Mouse (Mus musculus) forebrain, postnatal 0 days (tissue): ENCODE data around the gene Pgam2. TPM values are rescaled to one million over a fixed set of nuclear protein-coding genes. Genes with fewer than 3 reads are reported as not detected.
"Not testable (repeated sequence)": the region's sequence is repeated elsewhere in the genome, so short reads cannot be mapped to it uniquely, and the experiment has no call there.

Source experiments
- ATAC-seq: fragments of 200-750 bp; cut with Nextera tagmentation; 2 replicates; pipeline ENCODE4 v1.8.0; 2017; ENCODE audit warnings: mild to moderate bottlenecking, moderate library complexity
- DNase-seq: peaks from one replicate; pipeline ENCODE4 v3.0.0-alpha.2; 2015
- H3K27ac ChIP-seq: fragments of 300-500 bp; sonication (generic); 2 replicates; pipeline ENCODE4 v1.5.1; 2014; ENCODE audit warnings: low read depth, mild to moderate bottlenecking, antibody characterized with exemption, low read length, moderate library complexity, mixed read lengths
- H3K27me3 ChIP-seq: fragments of 300-500 bp; sonication (generic); 2 replicates; pipeline ENCODE4 v1.6.1; 2014; ENCODE audit warnings: mild to moderate bottlenecking, low read length, mixed read lengths; ENCODE audit not compliant: insufficient read depth
- H3K36me3 ChIP-seq: fragments of 300-500 bp; sonication (generic); 2 replicates; pipeline ENCODE4 v1.6.1; 2014; ENCODE audit warnings: mild to moderate bottlenecking, moderate library complexity; ENCODE audit not compliant: insufficient read depth
- H3K4me1 ChIP-seq: fragments of 300-500 bp; sonication (generic); 2 replicates; pipeline ENCODE4 v1.6.1; 2014; ENCODE audit warnings: antibody characterized with exemption; ENCODE audit not compliant: insufficient read depth
- H3K4me2 ChIP-seq: fragments of 300-500 bp; sonication (generic); 2 replicates; pipeline ENCODE4 v1.6.1; 2014; ENCODE audit warnings: low read depth, mild to moderate bottlenecking, moderate library complexity
- H3K4me3 ChIP-seq: fragments of 300-500 bp; sonication (generic); 2 replicates; pipeline ENCODE4 v1.5.1; 2014; ENCODE audit warnings: low read depth, low read length, mixed read lengths
- H3K9ac ChIP-seq: fragments of 300-500 bp; sonication (generic); 2 replicates; pipeline ENCODE4 v1.6.1; 2014; ENCODE audit warnings: mild to moderate bottlenecking
- H3K9me3 ChIP-seq: fragments of 300-500 bp; sonication (generic); 2 replicates; pipeline ENCODE4 v1.6.1; 2016; ENCODE audit warnings: low read length
- CTCF ChIP-seq: sonication (generic); IDR thresholded peaks from 2 replicates; pipeline ENCODE4 v1.5.1; 2016; ENCODE audit warnings: antibody characterized with exemption, control low read depth, low read depth
- WGBS: fragments of 180-500 bp; shearing (Covaris S2); extraction: QIAGEN DNeasy Blood & Tissue Kit; methylation state at CpG from one replicate; pipeline ENCODE4 v1.1.7; 2014; 5-methylcytosine and 5-hydroxymethylcytosine counted together
- polyA plus RNA-seq: library from polyadenylated mRNA; unstranded; fragments of >200 nt; fragmentation: Nextera tagmentation; extraction: Ambion mirVana; gene quantifications from 2 replicates; pipeline ENCODE4 v1.2.1, GENCODE M21; 2015
- total RNA-seq: library from RNA; depleted of rRNA; stranded (reverse); fragments of >200 nt; gene quantifications from 2 replicates; pipeline ENCODE4 v1.2.3, GENCODE M21; 2014

Gene Pgam2
- total and polyA plus RNA-seq, 2 experiments from 2014 or later: 0.38 to 3.5 TPM

- DNase-seq: no peak
- H3K36me3 ChIP-seq: peaks cover 44% of the 10 kb centered on the region
- H3K9ac ChIP-seq: no peak overlapping the region
- H3K27me3 ChIP-seq: no peaks in the 10 kb centered on the region
- ATAC-seq: no peak
- no peak for TF ChIP-seq CTCF
- H3K4me3 ChIP-seq: no peak overlapping the region
- no peaks in the 10 kb centered on the region for H3K9me3 ChIP-seq
- no peak overlapping the region for H3K4me2 ChIP-seq
- H3K27ac ChIP-seq: no peak overlapping the region
- H3K4me1 ChIP-seq: no peaks in the 10 kb centered on the region
- 93% methylated on average over 12 of the region's 12 CpGs for WGBS
Measured at GRCm38 (mm10) chr11:5829327-5829726, 25.8 kb upstream of the Pgam2 start.

DNA sequence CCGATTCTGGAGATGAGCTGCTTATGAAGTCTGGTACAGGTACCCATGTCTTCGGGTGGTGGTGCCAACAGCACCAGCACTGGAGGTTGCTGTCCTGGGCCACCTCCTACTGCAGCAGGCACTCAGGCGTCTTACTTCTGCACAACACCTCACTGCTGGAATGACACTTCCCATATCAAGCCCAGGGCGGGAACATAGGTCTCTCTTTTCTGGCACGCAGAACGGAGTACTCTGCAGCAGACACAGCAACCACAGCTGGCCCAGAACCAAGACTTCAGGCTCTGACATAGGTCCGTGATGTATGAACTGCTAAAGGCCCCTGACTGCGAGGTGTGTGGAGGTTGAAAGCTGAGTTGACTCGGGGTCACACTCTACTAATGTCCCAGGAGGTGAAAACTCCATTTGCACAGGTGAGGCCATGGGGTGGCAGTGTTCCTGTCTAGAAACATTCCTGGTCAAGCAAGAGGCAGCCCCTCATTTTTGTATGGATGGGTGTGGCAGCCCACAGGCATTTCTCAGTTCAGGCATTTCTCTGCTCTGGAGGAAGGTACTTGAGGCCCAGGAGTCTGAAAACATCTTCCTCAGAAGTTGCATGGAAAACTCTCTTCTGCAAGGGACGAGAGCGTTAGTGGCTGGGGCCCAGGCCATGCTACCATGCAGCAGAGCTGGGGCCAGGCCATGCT lies 25.1 kb upstream of the Pgam2 start:
- TF ChIP-seq CTCF: no peak
- DNase-seq: no peak
- Histone ChIP-seq H3K4me3 (no peak overlapping the region), H3K4me2 (no peak overlapping the region), H3K27ac (no peak overlapping the region), H3K9me3 (no peaks in the 10 kb centered on the region), H3K27me3 (no peaks in the 10 kb centered on the region), H3K36me3 (peaks cover 39% of the 10 kb centered on the region), H3K4me1 (no peaks in the 10 kb centered on the region), H3K9ac (no peak overlapping the region)
- WGBS: 90% methylated on average over 11 of the region's 11 CpGs
- ATAC-seq: no peak

GRCm38 (mm10) chr11:5827931-5828330 lies 24.4 kb upstream of the Pgam2 start:
- H3K4me3 ChIP-seq: no peak overlapping the region
- H3K36me3 ChIP-seq: peaks cover 39% of the 10 kb centered on the region
- no peaks in the 10 kb centered on the region for H3K4me1 ChIP-seq
- H3K9me3 ChIP-seq: no peaks in the 10 kb centered on the region
- no peak overlapping the region for H3K4me2 ChIP-seq
- 95% methylated on average over 5 of the region's 5 CpGs for WGBS
- DNase-seq: no peak
- no peak overlapping the region for H3K27ac ChIP-seq
- no peak overlapping the region for H3K9ac ChIP-seq
- no peak for TF ChIP-seq CTCF
- no peak for ATAC-seq
- H3K27me3 ChIP-seq: no peaks in the 10 kb centered on the region

DNA sequence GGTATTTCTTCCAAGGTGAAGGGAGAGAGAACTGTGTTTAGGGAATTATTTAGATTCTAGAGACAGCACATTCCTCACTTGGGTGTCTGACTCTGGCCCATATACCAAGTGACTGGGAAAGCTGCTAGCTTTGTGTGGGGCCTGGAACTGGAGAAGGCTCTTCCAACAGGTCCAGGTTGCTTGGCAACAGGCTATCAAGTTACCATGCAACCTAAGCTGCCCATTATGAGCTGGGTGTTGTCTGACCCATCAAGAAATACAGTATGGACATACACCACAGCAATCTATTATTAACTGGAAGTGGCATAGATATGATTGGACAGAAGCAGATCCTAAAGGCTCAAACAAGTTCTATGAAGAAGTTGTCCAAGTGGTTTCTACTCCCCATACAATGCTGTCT lies 21.9 kb upstream of the Pgam2 start:
- no peaks in the 10 kb centered on the region for H3K9me3 ChIP-seq
- H3K9ac ChIP-seq: no peak overlapping the region
- H3K27ac ChIP-seq: no peak overlapping the region
- no peaks in the 10 kb centered on the region for H3K4me1 ChIP-seq
- H3K36me3 ChIP-seq: peaks cover 22% of the 10 kb centered on the region
- no peak overlapping the region for H3K4me2 ChIP-seq
- ATAC-seq (no peak), DNase-seq (no peak)
- H3K4me3 ChIP-seq: no peak overlapping the region
- no peaks in the 10 kb centered on the region for H3K27me3 ChIP-seq
- no peak for TF ChIP-seq CTCF

DNA sequence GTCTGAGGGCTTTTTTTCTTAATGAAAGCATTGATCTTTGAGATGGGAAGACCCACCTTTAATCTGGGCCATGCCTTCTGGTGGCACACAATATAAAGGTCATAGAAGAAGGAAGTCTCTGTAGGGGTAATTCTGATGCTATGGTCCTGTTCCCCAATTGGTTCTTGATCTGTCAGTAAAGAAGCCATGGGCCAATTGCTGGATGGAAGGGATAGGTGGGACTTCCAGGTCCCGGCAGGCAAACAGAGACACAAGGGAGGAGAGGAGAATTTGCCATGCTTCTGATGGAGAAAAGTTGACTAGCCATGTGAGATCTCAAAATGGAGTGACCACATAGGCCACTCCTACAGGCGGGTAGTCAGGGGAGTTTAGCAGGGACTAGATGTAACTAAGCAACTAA lies 15.7 kb upstream of the Pgam2 start:
- Histone ChIP-seq H3K27me3 (no peaks in the 10 kb centered on the region), H3K4me1 (no peaks in the 10 kb centered on the region), H3K9ac (no peak overlapping the region), H3K9me3 (no peaks in the 10 kb centered on the region), H3K4me3 (no peak overlapping the region), H3K36me3 (no peaks in the 10 kb centered on the region), H3K4me2 (no peak overlapping the region), H3K27ac (no peak overlapping the region)
- DNase-seq (no peak), ATAC-seq (no peak)
- no peak for TF ChIP-seq CTCF
- WGBS: 70% methylated on average over 2 of the region's 2 CpGs

- no peak for TF ChIP-seq CTCF
- WGBS: 63% methylated on average over 10 of the region's 10 CpGs
- Histone ChIP-seq H3K4me3 (no peak overlapping the region), H3K27me3 (no peaks in the 10 kb centered on the region), H3K4me2 (no peak overlapping the region), H3K4me1 (no peaks in the 10 kb centered on the region), H3K36me3 (no peaks in the 10 kb centered on the region), H3K27ac (no peak overlapping the region), H3K9me3 (no peaks in the 10 kb centered on the region), H3K9ac (no peak overlapping the region)
- DNase-seq (no peak), ATAC-seq (no peak)
Measured at GRCm38 (mm10) chr11:5813381-5813780, 9.8 kb upstream of the Pgam2 start.

DNA sequence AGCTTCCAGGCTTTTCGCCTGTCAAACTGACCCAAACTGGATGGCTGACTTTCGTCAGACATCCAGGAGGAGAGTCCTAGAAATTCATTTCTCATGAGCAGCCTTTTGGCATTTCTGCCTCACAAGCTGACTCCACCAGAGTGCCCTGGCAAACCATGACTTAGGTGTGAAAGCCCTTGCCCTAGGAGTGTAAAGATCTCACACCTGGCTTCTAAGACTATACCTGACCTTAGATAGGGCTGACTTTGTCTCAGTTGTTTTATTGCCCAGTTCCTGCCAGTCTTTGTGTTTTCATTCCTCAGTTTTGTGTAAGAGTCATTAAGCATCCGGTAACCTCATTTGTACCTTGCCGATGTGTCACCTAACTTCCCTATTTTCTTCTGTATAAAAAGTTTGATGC lies 6.0 kb upstream of the Pgam2 start:
- H3K4me1 ChIP-seq, H3K4me3 ChIP-seq, H3K27me3 ChIP-seq, H3K4me2 ChIP-seq, DNase-seq, H3K36me3 ChIP-seq, H3K27ac ChIP-seq, ATAC-seq, H3K9me3 ChIP-seq, H3K9ac ChIP-seq: not testable (repeated sequence)
- WGBS: 90% methylated on average over 4 of the region's 4 CpGs
